Mouse (Mus musculus): Measurements from ENCODE around the gene H2-K1.
"Not testable (repeated sequence)": the region's sequence is repeated elsewhere in the genome, so short reads cannot be mapped to it uniquely, and the experiment has no call there.

H2-K1 gene

GRCm38 (mm10) chr17:33954646-33955554 is 45.2 kb downstream of the H2-K1 start:
- no peak for DNase-seq (ENCODE audit: low spot score in 2 of 2)

DNA sequence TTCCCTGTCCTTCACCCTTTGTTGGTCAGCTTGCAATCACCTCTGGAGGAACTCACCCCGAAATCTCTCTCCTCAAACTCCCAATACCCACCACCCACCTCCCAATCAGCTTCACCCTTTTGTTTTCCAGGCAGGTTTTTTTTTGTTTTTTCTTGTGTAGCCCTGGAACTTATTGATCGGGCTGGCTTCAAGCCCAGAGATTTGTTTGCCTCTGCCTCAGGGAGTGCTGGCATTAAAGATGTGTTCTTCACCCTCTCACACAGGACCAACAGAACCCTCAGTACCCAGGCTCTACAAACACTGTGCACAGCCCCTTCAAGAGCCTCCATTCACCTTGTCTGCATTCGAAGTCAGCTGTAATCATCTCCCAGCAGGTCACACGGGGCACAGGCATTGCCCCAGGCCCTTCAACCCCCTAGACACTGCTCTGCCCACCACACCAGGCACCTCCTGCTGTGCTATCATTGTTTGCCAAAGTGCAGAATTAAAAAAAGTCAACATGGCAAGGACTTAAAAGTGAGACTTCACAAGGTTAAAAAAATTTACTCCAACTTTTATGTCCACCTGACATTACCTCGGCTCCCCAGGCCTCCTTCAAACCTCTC is 46.1 kb downstream of the H2-K1 start:
- no peak for DNase-seq (ENCODE audit: low spot score in 2 of 2)

GRCm38 (mm10) chr17:33953310-33953709 is 46.8 kb downstream of the H2-K1 start:
- DNase-seq (ENCODE audit: low spot score in 2 of 2) = no peak

GRCm38 (mm10) chr17:33952879-33953278 is 47.3 kb downstream of the H2-K1 start:
- DNase-seq (ENCODE audit: low spot score in 2 of 2) = no peak

- DNase-seq (ENCODE audit: low spot score in 2 of 2) = not testable (repeated sequence)
These were observed 48.1 kb downstream of the H2-K1 start for GRCm38 (mm10) chr17:33952015-33952414.

GRCm38 (mm10) chr17:33951021-33951946 is 48.9 kb downstream of the H2-K1 start, which contains the start of gene B3galt4:
Gene B3galt4, minus strand, starts transcription at chr17:33951488.
- peak in 1 of 2 experiments; percentile 73 for DNase-seq (ENCODE audit: low spot score in 2 of 2)

DNA sequence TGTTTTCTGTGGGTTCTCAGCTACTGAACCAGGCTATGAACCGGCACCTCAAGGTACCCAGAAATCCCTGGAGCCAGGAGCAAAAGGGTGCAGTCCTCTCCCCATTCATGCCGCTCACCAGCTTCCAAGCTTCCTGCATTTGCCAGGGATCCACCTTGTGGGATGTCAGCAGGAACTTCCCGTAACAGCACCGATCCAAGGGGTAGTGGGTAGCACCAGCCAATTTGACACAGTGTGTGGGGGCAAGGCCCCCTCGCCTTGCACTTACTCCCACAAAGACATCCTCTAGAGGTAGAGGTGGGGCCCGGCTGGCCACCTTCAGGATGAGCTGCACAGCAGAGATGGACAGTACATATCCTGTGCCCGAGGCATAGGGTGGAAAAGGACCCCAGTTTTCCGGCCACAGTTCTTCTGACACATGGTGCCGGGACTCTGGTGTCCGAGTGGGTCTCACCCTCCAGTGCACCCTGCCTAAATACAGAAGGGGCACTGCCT is 50.0 kb downstream of the H2-K1 start:
- DNase-seq (ENCODE audit: low spot score in 2 of 2) = no peak

DNA sequence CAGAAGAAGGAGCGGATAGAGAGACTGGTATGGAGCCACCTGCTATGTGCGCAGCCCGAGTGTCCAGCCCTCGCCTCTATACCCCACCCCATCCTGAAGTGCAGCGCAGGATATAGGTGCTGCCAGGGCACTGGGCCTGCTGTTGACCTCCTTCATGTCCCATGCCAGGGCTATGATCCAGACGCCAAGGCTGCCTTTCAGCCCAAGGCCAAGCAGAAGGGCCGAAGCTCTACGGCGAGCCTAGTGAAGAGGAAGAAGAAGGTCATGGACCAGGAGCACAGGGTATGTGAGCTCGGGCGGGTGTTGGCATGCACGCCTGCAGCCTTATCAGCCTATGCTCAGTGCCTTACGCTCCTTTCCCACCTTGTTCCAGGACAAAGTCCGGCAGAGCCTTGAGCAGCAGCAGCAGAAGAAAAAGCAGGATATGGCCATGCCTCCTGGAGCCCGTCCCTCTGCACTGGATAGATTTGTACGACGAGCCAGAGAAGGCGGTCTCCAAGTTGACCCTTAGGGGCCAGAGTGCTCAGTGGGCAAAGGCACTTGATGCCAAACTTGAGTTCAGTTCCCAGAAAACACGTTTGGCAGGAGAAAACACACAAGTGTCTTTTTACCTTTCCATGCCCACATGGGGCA is 51.1 kb downstream of the H2-K1 start:
- DNase-seq (ENCODE audit: low spot score in 2 of 2) = no peak

DNA sequence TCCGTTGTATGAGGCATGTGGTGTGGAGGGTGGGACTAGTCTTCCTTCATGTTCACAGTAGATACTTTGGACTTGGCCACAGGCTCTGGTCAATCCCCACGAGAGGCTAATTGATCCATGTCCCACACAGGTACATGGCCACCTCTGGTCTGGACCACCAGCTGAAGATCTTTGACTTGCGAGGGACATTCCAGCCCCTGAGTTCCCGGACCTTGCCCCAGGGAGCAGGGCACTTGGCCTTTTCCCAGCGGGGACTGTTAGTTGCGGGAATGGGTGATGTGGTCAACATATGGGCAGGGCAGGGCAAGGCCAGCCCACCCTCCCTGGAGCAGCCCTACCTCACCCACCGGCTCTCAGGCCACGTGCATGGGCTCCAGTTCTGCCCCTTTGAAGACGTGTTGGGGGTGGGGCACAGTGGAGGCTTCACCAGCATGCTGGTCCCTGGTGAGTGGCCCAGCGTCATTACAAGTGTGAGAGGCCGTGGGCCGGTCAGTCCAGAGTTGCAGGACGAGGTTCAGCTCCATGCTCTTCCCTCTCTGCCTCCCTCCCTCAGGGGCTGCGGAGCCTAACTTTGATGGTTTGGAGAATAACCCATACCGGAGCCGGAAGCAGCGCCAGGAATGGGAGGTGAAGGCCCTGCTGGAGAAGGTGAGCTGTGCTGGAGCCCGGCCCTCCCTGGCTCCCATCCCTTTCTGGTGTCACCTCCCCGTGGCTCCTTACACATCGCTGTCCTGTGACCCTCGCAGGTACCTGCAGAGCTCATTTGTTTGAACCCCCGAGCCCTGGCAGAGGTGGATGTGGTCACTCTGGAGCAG is 51.9 kb downstream of the H2-K1 start:
- DNase-seq (ENCODE audit: low spot score in 2 of 2) = no peak

DNA sequence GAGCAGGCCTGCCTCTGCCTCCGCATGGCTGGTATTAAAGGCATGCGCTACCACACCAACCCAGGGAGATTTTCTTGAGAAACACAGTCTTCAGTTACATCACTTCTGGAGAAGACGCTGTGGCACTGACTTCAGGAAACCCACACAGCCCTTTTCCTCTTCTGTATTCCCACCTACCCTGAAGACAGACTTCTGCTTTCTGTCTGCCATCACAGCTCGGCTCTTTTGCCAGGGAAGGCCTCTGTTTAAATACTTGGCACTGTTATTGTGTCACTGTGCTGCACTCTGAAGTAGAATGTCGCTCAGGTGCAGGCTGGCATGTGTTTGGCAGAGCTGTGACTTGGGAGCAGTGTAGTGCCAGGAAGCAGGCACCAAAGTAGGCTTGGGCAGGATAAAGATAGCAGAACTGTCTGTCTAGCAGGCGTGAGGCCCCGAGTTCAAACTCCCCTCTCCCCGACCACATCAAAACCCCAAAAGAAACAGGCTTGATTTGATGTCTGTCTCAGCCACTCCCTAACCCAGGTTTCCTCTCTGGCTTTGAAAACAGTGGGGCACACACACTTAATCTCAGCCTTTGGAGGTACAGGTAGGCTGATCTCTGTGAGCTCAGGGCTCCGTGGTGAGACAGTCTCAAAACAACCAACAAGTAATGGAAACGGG is 52.6 kb downstream of the H2-K1 start:
- DNase-seq (ENCODE audit: low spot score in 2 of 2) = no peak

Data from cerebellum, postnatal 4 days (tissue).